Mouse (Mus musculus) neural tube, embryonic 15.5 days (tissue): ENCODE results near the gene Ddx52. TPM values are rescaled to one million over a fixed set of nuclear protein-coding genes. Genes with fewer than 3 reads are reported as not detected.

ENCODE experiments used
- ATAC-seq: fragments of 200-750 bp; cut with Nextera tagmentation; 2 replicates; pipeline ENCODE4 v1.8.0; 2017; ENCODE audit warnings: mild to moderate bottlenecking, moderate TSS enrichment, moderate library complexity; ENCODE audit not compliant: low FRiP score
- H3K27ac ChIP-seq: fragments of 300-500 bp; sonication (generic); replicated peaks from 2 replicates; pipeline ENCODE4 v1.5.1; 2015; ENCODE audit warnings: mild to moderate bottlenecking, inconsistent platforms
- H3K27me3 ChIP-seq: fragments of 300-500 bp; sonication (generic); replicated peaks from 2 replicates; pipeline ENCODE4 v1.6.1; 2015; ENCODE audit warnings: inconsistent platforms
- H3K36me3 ChIP-seq: fragments of 300-500 bp; sonication (generic); 2 replicates; pipeline ENCODE4 v1.6.1; 2015; ENCODE audit warnings: inconsistent platforms
- H3K4me1 ChIP-seq: fragments of 300-500 bp; sonication (generic); 2 replicates; pipeline ENCODE4 v1.6.1; 2015; ENCODE audit warnings: inconsistent platforms
- H3K4me2 ChIP-seq: fragments of 300-500 bp; sonication (generic); 2 replicates; pipeline ENCODE4 v1.6.1; 2015; ENCODE audit warnings: inconsistent platforms, mild to moderate bottlenecking, moderate library complexity
- H3K4me3 ChIP-seq: fragments of 300-500 bp; sonication (generic); replicated peaks from 2 replicates; pipeline ENCODE4 v1.5.1; 2015; ENCODE audit warnings: mild to moderate bottlenecking, inconsistent platforms
- H3K9ac ChIP-seq: fragments of 300-500 bp; sonication (generic); replicated peaks from 2 replicates; pipeline ENCODE4 v1.6.1; 2015; ENCODE audit warnings: mild to moderate bottlenecking, inconsistent platforms
- H3K9me3 ChIP-seq: fragments of 300-500 bp; sonication (generic); replicated peaks from 2 replicates; pipeline ENCODE4 v1.6.1; 2016; ENCODE audit warnings: inconsistent platforms
- WGBS: fragments of 180-500 bp; shearing (Covaris S2); methylation state at CpG from one replicate; pipeline ENCODE4 v1.1.7; 2015; ENCODE audit warnings: mixed read lengths; 5-methylcytosine and 5-hydroxymethylcytosine counted together
- polyA plus RNA-seq: library from polyadenylated mRNA; unstranded; fragments of >200 nt; fragmentation: Nextera tagmentation; extraction: Ambion mirVana; gene quantifications from 2 replicates; pipeline ENCODE4 v1.2.1, GENCODE M21; 2015

The Ddx52 gene
- polyA plus RNA-seq, 1 experiment from 2014 or later: 21.6 TPM

- no peaks in the 10 kb centered on the region for H3K27me3 ChIP-seq
- H3K27ac ChIP-seq: no peak overlapping the region; the same call in 1 of the 2 replicates
- WGBS: 33% methylated on average over 7 of the region's 7 CpGs
- H3K9me3 ChIP-seq: no peaks in the 10 kb centered on the region
- ATAC-seq: no peak
- H3K9ac ChIP-seq: no peak overlapping the region
- peaks cover 15% of the 10 kb centered on the region for H3K4me1 ChIP-seq
- H3K4me2 ChIP-seq: no peak overlapping the region
- H3K4me3 ChIP-seq: no peak overlapping the region
- peaks cover 59% of the 10 kb centered on the region for H3K36me3 ChIP-seq
These were observed 32.9 kb downstream of the Ddx52 start for GRCm38 (mm10) chr11:83974561-83975346.

DNA sequence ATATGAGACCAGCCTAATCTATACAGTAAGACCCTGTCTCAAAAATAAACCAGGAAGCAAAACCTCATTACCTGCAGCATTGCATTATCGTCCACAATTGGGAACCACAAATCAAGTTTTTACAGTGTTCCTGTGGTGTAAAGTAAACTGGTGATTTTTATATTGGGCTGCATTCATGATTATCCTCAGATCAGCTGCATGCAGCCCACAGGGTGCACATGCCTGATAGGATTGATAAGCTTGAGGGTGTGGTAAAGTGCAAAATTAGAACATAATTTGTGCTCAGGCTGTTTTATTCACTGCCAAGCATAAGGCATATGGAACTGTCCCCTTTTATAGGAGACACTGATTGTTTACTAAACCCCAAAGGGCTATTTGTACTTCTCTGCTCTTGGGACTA is 33.6 kb downstream of the Ddx52 start:
- peaks cover 66% of the 10 kb centered on the region for H3K36me3 ChIP-seq
- H3K27me3 ChIP-seq: no peaks in the 10 kb centered on the region

GRCm38 (mm10) chr11:83976236-83976977 is 34.5 kb downstream of the Ddx52 start:
- peaks cover 71% of the 10 kb centered on the region for H3K36me3 ChIP-seq
- H3K4me3 ChIP-seq: no peak overlapping the region
- H3K27ac ChIP-seq: no peak overlapping the region
- WGBS: 77% methylated on average over 13 of the region's 13 CpGs
- no peaks in the 10 kb centered on the region for H3K27me3 ChIP-seq
- no peak for ATAC-seq
- peaks cover 15% of the 10 kb centered on the region for H3K4me1 ChIP-seq
- H3K9ac ChIP-seq: no peak overlapping the region
- H3K4me2 ChIP-seq: no peak overlapping the region
- no peaks in the 10 kb centered on the region for H3K9me3 ChIP-seq

More for the DNA sequence above, 33.6 kb downstream of the Ddx52 start:
- Histone ChIP-seq H3K4me3 (no peak overlapping the region), H3K9ac (no peak overlapping the region), H3K27ac (no peak overlapping the region), H3K9me3 (no peaks in the 10 kb centered on the region), H3K4me2 (no peak overlapping the region), H3K4me1 (peaks cover 15% of the 10 kb centered on the region)
- 72% methylated on average over 1 of the region's 1 CpGs for WGBS
- ATAC-seq: no peak

DNA sequence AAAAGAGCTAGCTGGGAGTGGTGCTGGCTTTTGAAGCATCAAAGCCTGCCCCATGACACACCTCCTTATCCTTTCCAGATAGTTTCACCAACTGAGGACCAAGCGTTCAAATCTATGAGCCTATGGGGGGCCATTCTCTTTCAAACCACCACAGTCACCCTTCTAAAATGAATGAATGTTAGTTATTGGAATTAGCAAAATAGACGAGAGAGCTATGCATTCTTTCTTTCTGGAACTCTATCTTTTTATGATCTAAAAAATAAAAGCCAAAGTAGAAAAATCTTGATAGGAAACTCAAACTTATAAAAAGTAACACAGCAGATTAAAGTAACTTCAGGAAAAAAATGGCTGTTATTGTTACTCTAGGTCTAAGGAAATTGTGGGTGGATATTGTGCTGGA is 35.9 kb downstream of the Ddx52 start:
- Histone ChIP-seq H3K36me3 (peaks cover 69% of the 10 kb centered on the region), H3K27me3 (no peaks in the 10 kb centered on the region), H3K9me3 (no peaks in the 10 kb centered on the region), H3K4me1 (peaks cover 15% of the 10 kb centered on the region), H3K4me2 (no peak overlapping the region), H3K9ac (no peak overlapping the region), H3K4me3 (no peak overlapping the region), H3K27ac (no peak overlapping the region)
- 84% methylated on average over 2 of the region's 2 CpGs for WGBS
- ATAC-seq: no peak

DNA sequence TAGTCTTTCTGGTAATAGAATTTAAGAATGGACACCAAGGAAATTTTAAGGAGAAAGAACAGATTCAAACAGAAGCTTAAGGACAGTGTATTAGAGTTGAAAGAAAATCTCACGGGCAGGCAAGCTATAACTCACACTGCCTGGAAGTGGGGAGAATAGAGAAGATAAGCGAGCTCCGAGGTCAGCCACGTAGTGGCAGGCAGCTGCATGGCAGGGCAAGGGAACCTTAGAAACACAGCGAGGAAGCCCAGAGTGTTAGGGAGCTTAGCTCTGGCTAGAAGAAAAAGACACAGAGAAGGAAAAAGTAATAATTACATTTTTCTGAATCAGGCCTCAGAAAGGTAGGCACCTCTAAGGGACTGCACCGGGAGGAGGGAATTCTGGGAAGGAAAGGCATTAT is 38.1 kb downstream of the Ddx52 start:
- no peak overlapping the region for H3K4me3 ChIP-seq
- no peak overlapping the region for H3K27ac ChIP-seq
- no peak overlapping the region for H3K9ac ChIP-seq
- H3K27me3 ChIP-seq: no peaks in the 10 kb centered on the region
- H3K9me3 ChIP-seq: no peaks in the 10 kb centered on the region
- peaks cover 12% of the 10 kb centered on the region for H3K4me1 ChIP-seq
- 79% methylated on average over 6 of the region's 6 CpGs for WGBS
- peaks cover 74% of the 10 kb centered on the region for H3K36me3 ChIP-seq
- H3K4me2 ChIP-seq: no peak overlapping the region
- no peak for ATAC-seq

- WGBS: 65% methylated on average over 10 of the region's 10 CpGs
- H3K36me3 ChIP-seq: peaks cover 85% of the 10 kb centered on the region
These were observed 39.5 kb downstream of the Ddx52 start for GRCm38 (mm10) chr11:83981338-83981737.

DNA sequence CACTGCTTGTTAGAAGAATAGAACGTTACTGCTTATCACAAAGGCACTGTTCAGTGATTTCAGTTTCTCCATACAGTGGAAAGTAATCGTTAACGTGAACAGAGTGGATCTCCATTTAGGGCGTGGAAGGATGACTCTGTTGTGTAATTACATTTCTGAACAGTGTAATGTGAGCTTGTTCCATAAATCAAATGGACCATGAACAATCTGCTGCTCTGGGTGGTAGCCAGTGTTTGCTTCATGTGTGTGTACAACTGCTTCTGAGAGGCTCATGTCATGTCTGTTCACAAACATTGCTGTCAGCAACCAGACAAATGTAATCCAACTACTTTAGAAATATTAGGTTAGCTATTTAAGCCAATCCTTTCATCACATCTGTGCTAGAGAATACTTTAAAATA is 49.8 kb downstream of the Ddx52 start:
- Histone ChIP-seq H3K4me3 (no peak overlapping the region), H3K27me3 (no peaks in the 10 kb centered on the region), H3K9me3 (no peaks in the 10 kb centered on the region), H3K4me2 (no peak overlapping the region), H3K9ac (no peak overlapping the region), H3K4me1 (no peaks in the 10 kb centered on the region), H3K36me3 (peaks cover 87% of the 10 kb centered on the region), H3K27ac (no peak overlapping the region)
- ATAC-seq: no peak
- WGBS: 54% methylated on average over 4 of the region's 4 CpGs

More at GRCm38 (mm10) chr11:83981338-83981737, 39.5 kb downstream of the Ddx52 start:
- no peak overlapping the region for H3K4me2 ChIP-seq
- H3K27me3 ChIP-seq: no peaks in the 10 kb centered on the region
- H3K4me3 ChIP-seq: no peak overlapping the region
- H3K4me1 ChIP-seq: peaks cover 1% of the 10 kb centered on the region
- ATAC-seq: no peak
- H3K9me3 ChIP-seq: no peaks in the 10 kb centered on the region
- H3K9ac ChIP-seq: no peak overlapping the region
- no peak overlapping the region for H3K27ac ChIP-seq

GRCm38 (mm10) chr11:83993428-83993827 is 51.6 kb downstream of the Ddx52 start:
- WGBS: 68% methylated on average over 2 of the region's 2 CpGs
- Histone ChIP-seq H3K27ac (no peak overlapping the region), H3K27me3 (no peaks in the 10 kb centered on the region), H3K4me2 (no peak overlapping the region), H3K9me3 (no peaks in the 10 kb centered on the region), H3K4me1 (no peaks in the 10 kb centered on the region), H3K4me3 (no peak overlapping the region), H3K36me3 (peaks cover 87% of the 10 kb centered on the region), H3K9ac (no peak overlapping the region)
- no peak for ATAC-seq

DNA sequence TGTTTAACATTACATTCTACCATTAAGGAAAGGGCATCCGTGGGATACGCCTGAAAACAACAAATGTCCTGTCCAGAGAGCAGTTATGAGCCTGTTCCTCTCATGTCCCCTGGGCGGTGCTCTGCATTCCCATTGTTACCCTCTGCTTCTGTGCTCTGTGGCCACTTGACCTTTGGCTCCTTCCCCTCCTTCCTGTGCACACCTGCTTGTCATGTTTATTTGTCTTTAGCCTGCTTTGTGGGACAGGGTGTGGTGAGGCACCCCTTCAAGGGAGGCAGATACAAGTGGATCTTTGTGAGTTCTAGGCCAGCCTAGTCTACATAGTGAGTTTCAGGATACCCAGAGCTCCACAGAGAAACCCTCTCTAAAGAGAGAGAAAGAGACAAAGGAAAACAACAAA is 52.6 kb downstream of the Ddx52 start:
- Histone ChIP-seq H3K27me3 (no peaks in the 10 kb centered on the region), H3K4me2 (no peak overlapping the region), H3K4me1 (no peaks in the 10 kb centered on the region), H3K27ac (no peak overlapping the region), H3K36me3 (peaks cover 89% of the 10 kb centered on the region), H3K9me3 (no peaks in the 10 kb centered on the region), H3K4me3 (no peak overlapping the region), H3K9ac (no peak overlapping the region)
- WGBS: 85% methylated on average over 3 of the region's 3 CpGs
- ATAC-seq: no peak

DNA sequence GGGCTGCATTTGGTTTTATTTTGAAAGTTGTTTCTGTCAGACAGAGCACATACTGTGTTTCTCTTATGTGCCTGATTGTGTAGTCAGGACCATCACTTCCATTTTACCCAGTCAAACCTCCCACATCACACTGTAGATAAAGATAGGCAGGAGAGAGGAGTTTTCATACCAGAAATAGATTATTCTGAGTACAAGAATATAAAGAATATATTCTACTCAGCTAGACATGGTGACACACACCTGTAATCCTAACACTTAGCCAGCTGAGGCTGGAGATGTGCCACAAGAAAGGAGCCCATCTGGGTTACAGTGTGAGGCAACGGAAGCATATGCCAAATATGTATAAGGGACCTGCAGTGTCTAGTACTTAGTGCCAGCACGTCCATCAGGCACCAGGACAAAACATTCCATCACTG is 53.7 kb downstream of the Ddx52 start:
- ATAC-seq: no peak
- Histone ChIP-seq H3K9ac (no peak overlapping the region), H3K4me1 (no peaks in the 10 kb centered on the region), H3K4me3 (no peak overlapping the region), H3K27me3 (no peaks in the 10 kb centered on the region), H3K9me3 (no peaks in the 10 kb centered on the region), H3K36me3 (peaks cover 86% of the 10 kb centered on the region), H3K27ac (no peak overlapping the region), H3K4me2 (no peak overlapping the region)
- WGBS: 93% methylated on average over 2 of the region's 2 CpGs

- no peaks in the 10 kb centered on the region for H3K9me3 ChIP-seq
- ATAC-seq: no peak
- no peak overlapping the region for H3K9ac ChIP-seq
- no peaks in the 10 kb centered on the region for H3K4me1 ChIP-seq
- 95% methylated on average over 5 of the region's 5 CpGs for WGBS
- no peak overlapping the region for H3K27ac ChIP-seq
- peaks cover 88% of the 10 kb centered on the region for H3K36me3 ChIP-seq
- no peaks in the 10 kb centered on the region for H3K27me3 ChIP-seq
- no peak overlapping the region for H3K4me3 ChIP-seq
- H3K4me2 ChIP-seq: no peak overlapping the region
These were observed 55.5 kb downstream of the Ddx52 start for GRCm38 (mm10) chr11:83997171-83997868.
